Mouse (Mus musculus): Measurements from ENCODE around the gene Pmel. TPM values are rescaled to one million over a fixed set of nuclear protein-coding genes. Genes with fewer than 3 reads are reported as not detected.

The Pmel gene
- polyA plus RNA-seq (2017; shearing (Covaris generic)): 6.1 TPM

GRCm38 (mm10) chr10:128703895-128704294, at the start of gene Pmel:
TSS of gene Pmel (plus strand) at chr10:128704195.

GRCm38 (mm10) chr10:128673763-128674468, 30.1 kb upstream of the Pmel start, which contains the start of gene Suox:
TSS of gene Suox (minus strand) at chr10:128674073.

GRCm38 (mm10) chr10:128695992-128696807, 7.8 kb upstream of the Pmel start, which contains the start of gene Rab5b:
TSS of gene Rab5b (minus strand) at chr10:128696264.

GRCm38 (mm10) chr10:128704491-128705316, 709 bp downstream of the Pmel start, which contains the start of gene Cdk2:
TSS of gene Cdk2 (minus strand) at chr10:128705031.

GRCm38 (mm10) chr10:128744680-128745601, 40.9 kb downstream of the Pmel start, which contains the start of gene Dgka:
TSS of gene Dgka (minus strand) at chr10:128744855.

GRCm38 (mm10) chr10:128747646-128748251, 43.8 kb downstream of the Pmel start, which contains the start of gene Pym1:
TSS of gene Pym1 (plus strand) at chr10:128747889.

Other genes with a start within 250 kb of the Pmel start
- 127 TPM for gene Smarcc2, start 244.9 kb upstream of the Pmel start, polyA plus RNA-seq (2017; shearing (Covaris generic))
- 1,369 TPM for gene Myl6, start 210.1 kb upstream of the Pmel start, polyA plus RNA-seq (2017; shearing (Covaris generic))
- 3.9 TPM for gene Myl6b, start 205.5 kb upstream of the Pmel start, polyA plus RNA-seq (2017; shearing (Covaris generic))
- gene Esyt1, start 178.3 kb upstream of the Pmel start, polyA plus RNA-seq (2017; shearing (Covaris generic)): 222 TPM
- 24.2 TPM for gene Zc3h10, start 156.4 kb upstream of the Pmel start, polyA plus RNA-seq (2017; shearing (Covaris generic))
- gene Rpl41, start 154.9 kb upstream of the Pmel start, polyA plus RNA-seq (2017; shearing (Covaris generic)): 2,319 TPM
- 36.9 TPM for gene Pa2g4, start 138.2 kb upstream of the Pmel start, polyA plus RNA-seq (2017; shearing (Covaris generic))
- 7.2 TPM for gene Erbb3, start 114.5 kb upstream of the Pmel start, polyA plus RNA-seq (2017; shearing (Covaris generic))
- gene Rps26, start 77.4 kb upstream of the Pmel start, polyA plus RNA-seq (2017; shearing (Covaris generic)): 653 TPM
- gene Ikzf4, start 58.2 kb upstream of the Pmel start, polyA plus RNA-seq (2017; shearing (Covaris generic)): 127 TPM
- gene Suox, start 30.1 kb upstream of the Pmel start, polyA plus RNA-seq (2017; shearing (Covaris generic)): 56.1 TPM
- gene Rab5b, start 7.9 kb upstream of the Pmel start, polyA plus RNA-seq (2017; shearing (Covaris generic)): 50.8 TPM
- gene Cdk2, start 836 bp downstream of the Pmel start, polyA plus RNA-seq (2017; shearing (Covaris generic)): 42.1 TPM
- 752 TPM for gene Dgka, start 40.7 kb downstream of the Pmel start, polyA plus RNA-seq (2017; shearing (Covaris generic))
- gene Pym1, start 43.7 kb downstream of the Pmel start, polyA plus RNA-seq (2017; shearing (Covaris generic)): 45.9 TPM
- 0.07 TPM for gene Mmp19, start 86.7 kb downstream of the Pmel start, polyA plus RNA-seq (2017; shearing (Covaris generic))
- 98.2 TPM for gene Dnajc14, start 99.9 kb downstream of the Pmel start, polyA plus RNA-seq (2017; shearing (Covaris generic))
- gene Tmem198b, start 100.2 kb downstream of the Pmel start, polyA plus RNA-seq (2017; shearing (Covaris generic)): 5.9 TPM
- 157 TPM for gene Sarnp, start 113.1 kb downstream of the Pmel start, polyA plus RNA-seq (2017; shearing (Covaris generic))
- gene Ormdl2, start 117.5 kb downstream of the Pmel start, polyA plus RNA-seq (2017; shearing (Covaris generic)): 52.6 TPM
- 3.2 TPM for gene Gdf11, start 187.5 kb downstream of the Pmel start, polyA plus RNA-seq (2017; shearing (Covaris generic))
- gene Cd63, start 196.8 kb downstream of the Pmel start, polyA plus RNA-seq (2017; shearing (Covaris generic)): 0.69 TPM
- gene Rdh5, start 218.7 kb downstream of the Pmel start, polyA plus RNA-seq (2017; shearing (Covaris generic)): 17.3 TPM
- 166 TPM for gene Bloc1s1, start 219.8 kb downstream of the Pmel start, polyA plus RNA-seq (2017; shearing (Covaris generic))
- gene Itga7, start 229.6 kb downstream of the Pmel start, polyA plus RNA-seq (2017; shearing (Covaris generic)): 4.0 TPM